Mouse (Mus musculus): ENCODE results near the gene Sf3b4. TPM values are rescaled to one million over a fixed set of nuclear protein-coding genes. Genes with fewer than 3 reads are reported as not detected.
"Not testable (repeated sequence)": the region's sequence is repeated elsewhere in the genome, so short reads cannot be mapped to it uniquely, and the experiment has no call there.

Sf3b4 gene
- total RNA-seq, 2 experiments from 2014 or later: 45.5 to 47.2 TPM

DNA sequence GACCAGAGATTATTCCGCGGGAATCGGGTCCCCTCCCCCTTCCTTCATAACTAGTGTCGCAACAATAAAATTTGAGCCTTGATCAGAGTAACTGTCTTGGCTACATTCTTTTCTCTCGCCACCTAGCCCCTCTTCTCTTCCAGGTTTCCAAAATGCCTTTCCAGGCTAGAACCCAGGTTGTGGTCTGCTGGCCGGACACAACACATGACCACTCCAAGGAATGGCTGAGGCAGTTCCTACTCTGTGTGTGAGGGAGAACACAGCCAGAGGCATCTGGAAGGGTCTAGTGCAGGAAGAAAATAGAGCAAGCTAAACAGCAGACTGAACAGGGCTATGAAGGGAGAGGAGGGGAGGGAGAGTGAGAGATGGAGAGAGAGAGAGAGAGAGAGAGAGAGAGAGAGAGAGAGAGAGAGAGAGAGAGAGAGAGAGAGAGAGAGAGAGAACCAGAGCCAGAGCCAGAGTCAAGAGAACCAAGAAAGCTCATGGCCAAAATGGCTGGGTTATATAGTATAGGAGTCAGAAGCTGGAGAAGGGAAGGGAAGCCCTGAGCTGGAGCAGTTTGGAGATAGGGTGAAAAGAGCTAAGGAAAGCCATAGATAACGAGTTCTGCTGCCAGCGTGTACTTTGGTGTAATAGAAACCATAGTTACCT, 26.6 kb downstream of the Sf3b4 start:
- intact Hi-C loops (cut with DNase I); DNase-seq (ENCODE audit: extremely low spot score in 1 of 2, low spot score in 2 of 2): not testable (repeated sequence)

DNA sequence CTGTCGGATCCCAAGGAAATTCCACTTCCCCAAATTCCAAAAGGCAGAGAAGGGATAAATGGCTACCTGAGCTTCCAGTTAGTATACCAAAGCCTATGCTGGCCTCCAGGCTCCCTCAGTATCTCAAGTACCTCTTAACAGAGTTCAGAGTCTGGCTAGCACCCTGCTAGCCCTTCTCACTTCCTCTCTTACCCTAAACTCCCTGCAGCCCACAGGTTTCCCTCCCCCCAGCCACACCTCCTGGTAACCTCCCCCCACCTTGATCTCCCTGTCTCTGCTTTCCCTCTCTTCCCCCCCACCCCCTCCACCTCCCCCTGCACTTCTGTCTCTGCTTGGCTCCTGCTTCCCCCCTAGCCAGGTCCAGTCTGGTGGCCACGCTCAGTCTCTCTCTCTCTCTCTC, 27.6 kb downstream of the Sf3b4 start:
- intact Hi-C loops (cut with DNase I): no loop called here

DNA sequence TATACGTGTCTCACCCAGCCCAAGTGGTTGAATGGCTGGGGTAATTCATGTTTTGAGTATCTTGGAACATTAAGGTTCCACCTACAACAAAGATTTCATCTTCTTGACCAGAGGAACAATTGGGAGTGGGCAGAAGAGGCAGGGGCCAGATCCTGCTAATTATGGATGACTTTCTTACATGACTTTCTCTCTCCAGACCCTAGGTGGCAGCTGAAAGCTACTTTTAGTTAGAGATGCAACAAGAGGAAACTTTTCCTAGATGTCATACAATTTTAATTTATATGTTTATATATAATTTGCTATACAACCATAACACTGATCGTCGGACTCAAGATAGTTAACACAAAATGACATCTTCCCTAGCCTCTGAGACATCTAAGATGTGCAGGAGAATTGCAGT, 35.7 kb downstream of the Sf3b4 start:
- DNase-seq (ENCODE audit: extremely low spot score in 1 of 2, low spot score in 2 of 2): no peak
- intact Hi-C loops (cut with DNase I): no loop called here

More for the DNA sequence above, 27.6 kb downstream of the Sf3b4 start:
- peak in 1 of 2 experiments; percentile 13 for DNase-seq (ENCODE audit: extremely low spot score in 1 of 2, low spot score in 2 of 2)

DNA sequence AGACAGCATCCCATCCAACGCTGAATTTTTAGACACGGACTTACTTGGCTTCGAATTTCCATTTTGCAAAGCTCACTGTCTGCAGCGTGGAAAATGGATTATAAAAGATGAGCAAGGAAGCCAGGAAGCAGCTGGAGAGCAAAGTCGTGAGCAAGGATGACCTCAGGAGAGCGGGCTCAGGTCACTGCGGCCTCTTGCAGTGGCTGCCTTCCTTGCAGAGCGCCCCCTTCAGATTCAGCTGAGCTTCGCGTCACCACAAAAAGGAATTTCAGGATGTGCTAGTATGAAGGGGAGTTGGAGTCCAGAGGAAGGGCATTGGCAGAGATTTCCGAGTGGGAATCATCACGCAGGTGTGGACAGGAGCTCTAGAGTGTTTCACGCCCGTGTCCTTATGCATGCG, 37.1 kb downstream of the Sf3b4 start:
- intact Hi-C loops (cut with DNase I): no loop called here

DNA sequence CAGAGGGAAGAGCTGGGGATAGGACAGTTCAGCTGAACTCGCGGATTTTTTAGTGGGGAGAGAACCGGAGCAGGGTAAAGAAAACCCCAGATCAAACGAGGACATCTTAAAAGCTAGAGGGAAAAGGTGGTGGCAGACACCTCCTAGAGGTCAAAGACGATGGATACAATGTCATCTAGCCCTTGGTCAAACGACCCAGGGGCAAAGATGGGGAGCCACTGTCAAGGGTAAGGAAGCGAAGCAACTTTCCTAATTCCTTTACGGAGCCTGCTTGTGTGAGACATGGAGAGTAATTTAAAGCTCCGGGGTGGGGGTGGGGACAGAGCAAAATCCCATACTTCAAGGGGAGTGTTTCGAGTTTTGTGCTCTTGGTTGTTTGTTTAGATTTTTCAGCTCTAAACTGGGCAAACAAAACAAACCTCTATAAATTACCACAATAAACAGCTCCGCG, 47.1 kb downstream of the Sf3b4 start:
- no peak for DNase-seq (ENCODE audit: extremely low spot score in 1 of 2, low spot score in 2 of 2)
- intact Hi-C loops (cut with DNase I): no loop called here

More for the DNA sequence above, 37.1 kb downstream of the Sf3b4 start:
- peak in 1 of 2 experiments; percentile 43 for DNase-seq (ENCODE audit: extremely low spot score in 1 of 2, low spot score in 2 of 2)

DNA sequence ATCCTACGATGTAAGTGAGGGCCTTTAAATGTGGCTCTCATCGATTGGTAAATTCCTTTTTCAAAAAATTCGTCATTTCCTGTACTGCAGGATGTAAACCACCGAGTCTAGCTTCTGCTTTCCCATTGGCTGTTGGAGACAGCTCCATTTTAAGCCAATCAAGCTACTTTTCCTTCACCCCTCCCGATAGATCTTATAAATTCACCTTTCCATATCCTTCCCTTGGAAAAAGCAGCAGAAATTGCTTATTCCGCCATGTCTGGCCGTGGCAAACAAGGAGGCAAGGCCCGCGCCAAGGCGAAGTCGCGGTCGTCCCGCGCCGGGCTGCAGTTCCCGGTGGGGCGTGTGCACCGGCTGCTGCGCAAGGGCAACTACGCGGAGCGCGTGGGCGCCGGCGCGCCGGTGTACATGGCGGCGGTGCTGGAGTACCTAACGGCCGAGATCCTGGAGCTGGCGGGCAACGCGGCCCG, 47.6 kb downstream of the Sf3b4 start, which contains the start of the genes Bola1 and Hist2h2ab:
Gene Bola1 (minus strand): TSS at position 49 of the 470 bp plus-strand sequence.
Gene Hist2h2ab (plus strand): TSS at position 205 of the 470 bp plus-strand sequence.
- DNase-seq (ENCODE audit: extremely low spot score in 1 of 2, low spot score in 2 of 2): peak; percentile 74 to 89
- intact Hi-C loops (cut with DNase I): loop anchor here (10.0 kb wide), 1 partner anchor 255 kb away; no protein-coding TSS in a partner anchor

DNA sequence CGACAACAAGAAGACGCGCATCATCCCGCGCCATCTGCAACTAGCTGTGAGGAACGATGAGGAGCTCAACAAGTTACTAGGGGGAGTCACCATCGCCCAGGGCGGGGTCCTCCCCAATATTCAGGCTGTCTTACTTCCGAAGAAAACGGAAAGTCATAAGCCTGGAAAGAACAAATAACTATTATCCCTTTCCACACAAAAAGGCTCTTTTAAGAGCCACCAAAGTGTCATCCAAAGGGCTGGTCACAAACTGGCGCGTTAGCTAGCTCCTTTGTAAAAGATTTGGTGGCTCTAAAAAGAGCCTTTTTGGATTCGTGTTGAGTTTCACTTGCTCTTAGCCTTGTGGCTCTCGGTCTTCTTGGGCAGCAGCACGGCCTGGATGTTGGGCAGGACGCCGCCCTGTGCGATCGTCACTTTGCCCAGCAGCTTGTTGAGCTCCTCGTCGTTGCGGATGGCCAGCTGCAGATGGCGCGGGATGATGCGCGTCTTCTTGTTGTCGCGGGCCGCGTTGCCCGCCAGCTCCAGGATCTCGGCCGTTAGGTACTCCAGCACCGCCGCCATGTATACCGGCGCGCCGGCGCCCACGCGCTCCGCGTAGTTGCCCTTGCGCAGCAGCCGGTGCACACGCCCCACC, 48.1 kb downstream of the Sf3b4 start:
- DNase-seq (ENCODE audit: extremely low spot score in 1 of 2, low spot score in 2 of 2): peak in 1 of 2 experiments; percentile 57
- intact Hi-C loops (cut with DNase I): loop anchor here (10.0 kb wide), 1 partner anchor 255 kb away; no protein-coding TSS in a partner anchor

DNA sequence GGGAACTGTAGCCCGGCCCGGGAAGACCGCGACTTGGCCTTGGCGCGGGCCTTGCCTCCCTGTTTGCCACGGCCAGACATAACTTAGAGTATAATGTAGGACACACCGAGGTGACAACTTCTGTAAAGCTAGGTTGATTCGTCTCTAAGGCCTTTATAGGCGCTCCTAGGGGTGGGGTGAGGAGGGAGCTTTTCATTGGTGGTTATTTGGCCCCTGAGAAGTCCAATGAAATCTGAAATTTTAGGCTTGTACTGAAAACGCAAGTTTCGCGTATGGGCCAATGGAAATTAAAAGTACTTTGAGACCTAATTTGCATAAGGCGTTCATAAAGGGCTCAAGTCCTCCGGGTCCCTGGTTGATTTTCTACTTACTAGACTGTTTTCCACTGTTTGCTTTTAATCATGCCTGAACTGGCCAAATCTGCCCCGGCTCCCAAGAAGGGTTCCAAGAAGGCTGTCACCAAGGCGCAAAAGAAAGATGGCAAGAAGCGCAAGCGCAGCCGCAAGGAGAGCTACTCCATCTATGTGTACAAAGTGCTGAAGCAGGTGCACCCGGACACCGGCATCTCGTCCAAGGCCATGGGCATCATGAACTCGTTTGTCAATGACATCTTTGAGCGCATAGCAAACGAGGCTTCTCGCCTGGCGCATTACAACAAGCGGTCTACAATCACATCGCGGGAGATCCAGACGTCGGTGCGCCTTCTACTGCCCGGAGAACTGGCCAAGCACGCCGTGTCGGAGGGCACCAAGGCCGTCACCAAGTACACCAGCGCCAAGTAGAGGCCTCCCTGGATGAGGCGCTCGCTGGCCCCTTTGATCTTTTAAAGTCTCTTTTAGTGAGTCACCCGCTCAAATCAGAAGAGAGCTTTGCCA, 48.9 kb downstream of the Sf3b4 start, which contains the start of the genes Hist2h2ac and Hist2h2be:
Gene Hist2h2ac (minus strand): TSS at position 116 of the 875 bp plus-strand sequence.
Gene Hist2h2be (plus strand): TSS at position 355 of the 875 bp plus-strand sequence.
- peak; percentile 83 to 89 for DNase-seq (ENCODE audit: extremely low spot score in 1 of 2, low spot score in 2 of 2)
- intact Hi-C loops (cut with DNase I): loop anchor here (10.0 kb wide), 1 partner anchor 256 kb away; no protein-coding TSS in a partner anchor

DNA sequence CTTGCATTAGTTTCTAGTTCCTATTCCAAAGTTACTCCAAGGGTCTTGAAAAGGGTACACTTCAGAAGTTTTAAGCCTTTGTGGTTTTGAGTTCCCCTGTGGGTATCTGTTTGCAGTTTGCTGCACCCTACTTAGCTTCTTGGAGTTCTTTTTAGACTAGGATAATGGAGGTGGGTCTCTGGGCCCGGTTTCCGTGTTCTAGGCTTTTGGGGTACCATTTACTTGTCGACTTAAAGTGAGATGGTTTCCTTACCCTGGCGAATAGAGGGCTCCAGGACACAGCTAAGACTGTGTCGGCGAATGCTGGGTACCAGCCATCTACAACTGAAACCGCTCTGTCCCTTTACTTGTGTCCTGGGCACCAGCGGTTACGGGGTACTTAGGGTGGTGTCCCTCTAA, 49.5 kb downstream of the Sf3b4 start:
- intact Hi-C loops (cut with DNase I): loop anchor here (10.0 kb wide), 1 partner anchor 257 kb away; no protein-coding TSS in a partner anchor
- no peak for DNase-seq (ENCODE audit: extremely low spot score in 1 of 2, low spot score in 2 of 2)

DNA sequence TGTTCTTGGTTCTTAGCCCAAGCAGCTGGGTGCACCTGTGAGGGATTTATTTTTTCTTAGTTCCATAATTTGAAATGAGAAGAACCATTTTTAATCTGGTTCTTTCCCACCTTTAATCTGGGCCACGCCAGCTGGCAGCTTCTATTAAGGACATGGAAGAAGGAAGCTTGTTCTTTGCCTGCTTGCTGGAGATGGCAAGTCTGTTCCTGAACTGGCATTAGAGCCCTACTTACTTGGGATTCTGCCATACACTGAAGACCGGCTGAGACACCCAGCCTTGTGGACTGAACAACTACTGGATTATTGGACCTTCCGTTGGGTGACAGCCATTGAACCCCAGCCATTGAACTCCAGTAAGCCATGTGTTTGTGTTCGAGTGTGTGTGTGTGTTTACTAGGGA, 50.6 kb downstream of the Sf3b4 start:
- intact Hi-C loops (cut with DNase I): loop anchor here (10.0 kb wide), 1 partner anchor 258 kb away; no protein-coding TSS in a partner anchor
- DNase-seq (ENCODE audit: extremely low spot score in 1 of 2, low spot score in 2 of 2): no peak

DNA sequence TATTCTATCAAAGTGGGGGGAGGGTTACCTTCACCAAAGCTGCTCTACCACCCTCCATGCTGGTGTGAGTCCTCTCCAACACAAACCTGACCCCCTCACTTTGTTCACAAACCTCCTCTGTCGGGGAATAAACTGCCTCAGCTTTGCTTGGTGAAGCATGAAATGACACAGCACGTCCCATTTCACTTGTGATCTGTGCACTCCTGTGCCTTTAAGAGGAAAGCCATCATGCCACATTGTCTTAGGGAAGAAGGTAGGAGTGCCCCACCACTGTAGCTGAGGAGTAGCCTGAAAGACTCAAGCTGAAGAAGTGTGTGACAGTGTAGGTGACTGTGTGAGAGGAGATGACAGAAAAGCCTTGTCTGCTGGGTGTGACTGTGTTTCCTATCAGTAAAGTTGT, 53.3 kb downstream of the Sf3b4 start:
- no peak for DNase-seq (ENCODE audit: extremely low spot score in 1 of 2, low spot score in 2 of 2)
- intact Hi-C loops (cut with DNase I): loop anchor here (10.0 kb wide), 1 partner anchor 261 kb away; no protein-coding TSS in a partner anchor

Small RNA genes lying within 50 kb of the gene (microRNA-seq; reads per million reads assigned to microRNA genes)
- gene Gm44492: not detected

Other genes with a start within 250 kb of the Sf3b4 start
- gene Anp32e, start 243.1 kb upstream of the Sf3b4 start, total RNA-seq (2021): 100 to 1,000 TPM; 104 to 106 TPM
- gene Plekho1, start 176.3 kb upstream of the Sf3b4 start, total RNA-seq (2021): 10 to 100 TPM; 56.2 to 56.3 TPM
- 10 to 100 TPM; 41.2 to 46.4 TPM for gene Vps45, start 113.9 kb upstream of the Sf3b4 start, total RNA-seq (2021)
- 10 to 100 TPM; 13.4 to 17.6 TPM for gene Otud7b, start 67.8 kb upstream of the Sf3b4 start, total RNA-seq (2021)
- 1 to 10 TPM; 5.3 to 6.7 TPM for gene Mtmr11, start 10.3 kb upstream of the Sf3b4 start, total RNA-seq (2021)
- gene Sv2a, start 8.8 kb downstream of the Sf3b4 start, total RNA-seq (2021): 100 to 1,000 TPM; 404 to 435 TPM
- gene Bola1, start 47.4 kb downstream of the Sf3b4 start, total RNA-seq (2021): 10 to 100 TPM; 19.3 to 22.2 TPM
- gene Hist2h2ab, start 47.5 kb downstream of the Sf3b4 start, total RNA-seq (2021): 10 to 100 TPM; 13.8 to 16.7 TPM
- gene Hist2h2ac, start 48.5 kb downstream of the Sf3b4 start, total RNA-seq (2021): 10 to 100 TPM; 34.2 to 37.9 TPM
- gene Hist2h2be, start 48.8 kb downstream of the Sf3b4 start, total RNA-seq (2021): 1 to 10 TPM; 2.9 to 3.0 TPM
- gene Hist2h3c2, start 66.8 kb downstream of the Sf3b4 start, total RNA-seq (2021): 10 to 100 TPM; 10.2 to 10.9 TPM
- gene Hist2h2aa2, start 67.9 kb downstream of the Sf3b4 start, total RNA-seq (2021): 100 to 1,000 TPM; 281 to 297 TPM
- gene Hist2h2aa1, start 73.2 kb downstream of the Sf3b4 start, total RNA-seq (2021): 1 to 10 TPM; 2.8 to 6.5 TPM
- gene Hist2h3c1, start 74.4 kb downstream of the Sf3b4 start, total RNA-seq (2021): not detected
- 10 to 100 TPM; 34.4 to 37.7 TPM for gene Hist2h4, start 91.0 kb downstream of the Sf3b4 start, total RNA-seq (2021)
- 100 to 1,000 TPM; 116 to 121 TPM for gene Hist2h3b, start 96.3 kb downstream of the Sf3b4 start, total RNA-seq (2021)
- gene Hist2h2bb, start 97.4 kb downstream of the Sf3b4 start, total RNA-seq (2021): 100 to 1,000 TPM; 161 to 194 TPM
- 1 to 10 TPM; 1.9 to 3.4 TPM for gene Fcgr1, start 121.6 kb downstream of the Sf3b4 start, total RNA-seq (2021)

Data from left cerebral cortex, postnatal 10 days (tissue).